Mouse (Mus musculus): ENCODE measurements around the gene Hnrnph2. TPM values are rescaled to one million over a fixed set of nuclear protein-coding genes. Genes with fewer than 3 reads are reported as not detected.

Gene Hnrnph2
- polyA plus RNA-seq (2015; fragmentation: Nextera tagmentation; extraction: Ambion mirVana) = 134 and 144 TPM in 2 replicates

- ATAC-seq (ENCODE audit: low FRiP score) = peak; percentile 99
- peaks cover 16% of the 10 kb centered on the region for H3K4me1 ChIP-seq
- H3K9ac ChIP-seq (replicated peaks) = peak within 1 kb of the TSS; percentile 47
- H3K36me3 ChIP-seq = no peaks in the 10 kb centered on the region
- H3K4me3 ChIP-seq (replicated peaks) = peak within 1 kb of the TSS; percentile 48
- H3K27me3 ChIP-seq (replicated peaks) = no peaks in the 10 kb centered on the region
- H3K27ac ChIP-seq (replicated peaks) = peak within 1 kb of the TSS; percentile 94
- H3K9me3 ChIP-seq (replicated peaks) = no peaks in the 10 kb centered on the region
- H3K4me2 ChIP-seq = peak within 1 kb of the TSS; percentile 58
- WGBS = 29% methylated on average over 33 of the region's 33 CpGs
Observed at GRCm38 (mm10) chrX:134600659-134601379, at the start of gene Hnrnph2, which contains the start of gene Gla. Gene Hnrnph2 (plus strand): TSS chrX:134601179. Gene Gla (minus strand): TSS chrX:134601125.

GRCm38 (mm10) chrX:134553326-134553725, 47.7 kb upstream of the Hnrnph2 start:
- 93% methylated on average over 4 of the region's 4 CpGs for WGBS
- Histone ChIP-seq H3K4me1 (no peaks in the 10 kb centered on the region), H3K27me3 (replicated peaks) (no peaks in the 10 kb centered on the region), H3K9ac (replicated peaks) (no peak overlapping the region), H3K27ac (replicated peaks) (no peak overlapping the region), H3K4me3 (replicated peaks) (no peak overlapping the region), H3K4me2 (no peak overlapping the region), H3K9me3 (replicated peaks) (no peaks in the 10 kb centered on the region), H3K36me3 (no peaks in the 10 kb centered on the region)
- ATAC-seq (ENCODE audit: low FRiP score) = no peak

GRCm38 (mm10) chrX:134554425-134554824, 46.6 kb upstream of the Hnrnph2 start:
- WGBS = 78% methylated on average over 6 of the region's 6 CpGs
- H3K4me2 ChIP-seq = no peak overlapping the region
- no peaks in the 10 kb centered on the region for H3K4me1 ChIP-seq
- no peak for ATAC-seq (ENCODE audit: low FRiP score)
- H3K27ac ChIP-seq (replicated peaks) = no peak overlapping the region
- H3K27me3 ChIP-seq (replicated peaks) = no peaks in the 10 kb centered on the region
- no peak overlapping the region for H3K9ac ChIP-seq (replicated peaks)
- no peak overlapping the region for H3K4me3 ChIP-seq (replicated peaks)
- no peaks in the 10 kb centered on the region for H3K36me3 ChIP-seq
- H3K9me3 ChIP-seq (replicated peaks) = no peaks in the 10 kb centered on the region

GRCm38 (mm10) chrX:134564326-134564725, 36.7 kb upstream of the Hnrnph2 start:
- no peak overlapping the region for H3K4me2 ChIP-seq
- H3K9me3 ChIP-seq (replicated peaks) = no peaks in the 10 kb centered on the region
- H3K4me1 ChIP-seq = no peaks in the 10 kb centered on the region
- no peaks in the 10 kb centered on the region for H3K27me3 ChIP-seq (replicated peaks)
- no peak overlapping the region for H3K9ac ChIP-seq (replicated peaks)
- no peak overlapping the region for H3K27ac ChIP-seq (replicated peaks)
- no peak for ATAC-seq (ENCODE audit: low FRiP score)
- WGBS = 85% methylated on average over 4 of the region's 4 CpGs
- no peak overlapping the region for H3K4me3 ChIP-seq (replicated peaks)
- no peaks in the 10 kb centered on the region for H3K36me3 ChIP-seq

DNA sequence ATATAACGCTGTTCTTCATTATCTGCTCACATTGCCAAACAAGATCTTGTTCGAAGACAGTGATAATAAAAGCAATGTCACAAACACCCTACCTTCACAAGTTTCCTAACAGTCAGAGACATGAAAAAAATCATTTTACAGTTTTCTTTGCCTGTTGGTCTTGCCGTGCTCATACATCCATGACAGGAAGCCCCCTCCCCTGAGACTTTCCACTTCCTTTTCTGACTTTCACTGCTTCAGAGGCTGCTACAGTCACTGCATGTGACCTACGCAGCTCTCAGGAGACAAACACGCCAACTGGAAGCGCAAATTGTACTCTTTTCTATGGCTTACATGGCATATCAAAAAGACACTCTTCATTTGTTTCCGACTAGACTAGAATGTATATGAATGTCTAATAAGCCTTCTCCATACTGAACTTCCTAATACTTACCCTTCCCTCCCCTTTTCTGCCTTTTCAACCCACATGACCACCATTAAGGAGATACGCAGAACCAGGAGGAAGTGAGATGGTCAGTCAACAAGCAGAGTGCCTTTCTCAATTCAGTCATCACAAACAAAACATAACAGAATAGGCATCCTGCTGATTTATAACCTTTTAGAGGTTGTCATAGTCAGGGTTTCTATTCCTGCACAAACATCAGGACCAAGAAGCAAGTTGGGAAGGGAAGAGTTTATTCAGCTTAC, 34.3 kb upstream of the Hnrnph2 start:
- WGBS = 91% methylated on average over 8 of the region's 8 CpGs
- Histone ChIP-seq H3K4me2 (no peak overlapping the region), H3K4me1 (no peaks in the 10 kb centered on the region), H3K4me3 (replicated peaks) (no peak overlapping the region), H3K36me3 (no peaks in the 10 kb centered on the region), H3K9ac (replicated peaks) (no peak overlapping the region), H3K9me3 (replicated peaks) (no peaks in the 10 kb centered on the region), H3K27me3 (replicated peaks) (no peaks in the 10 kb centered on the region), H3K27ac (replicated peaks) (no peak overlapping the region)
- no peak for ATAC-seq (ENCODE audit: low FRiP score)

- Histone ChIP-seq H3K4me1 (no peaks in the 10 kb centered on the region), H3K9ac (replicated peaks) (no peak overlapping the region), H3K36me3 (no peaks in the 10 kb centered on the region), H3K27me3 (replicated peaks) (no peaks in the 10 kb centered on the region), H3K27ac (replicated peaks) (no peak overlapping the region), H3K4me2 (no peak overlapping the region), H3K9me3 (replicated peaks) (no peaks in the 10 kb centered on the region), H3K4me3 (replicated peaks) (no peak overlapping the region)
- WGBS = 79% methylated on average over 4 of the region's 4 CpGs
- ATAC-seq (ENCODE audit: low FRiP score) = no peak
Observed at GRCm38 (mm10) chrX:134577896-134578295, 23.1 kb upstream of the Hnrnph2 start.

- H3K9ac ChIP-seq (replicated peaks) = no peak overlapping the region
- H3K4me1 ChIP-seq = 0 out of 2 replicates have a peak, but pooled peaks cover 8% of the 10 kb centered on the region
- 86% methylated on average over 14 of the region's 14 CpGs for WGBS
- no peaks in the 10 kb centered on the region for H3K27me3 ChIP-seq (replicated peaks)
- no peak overlapping the region for H3K27ac ChIP-seq (replicated peaks)
- no peaks in the 10 kb centered on the region for H3K36me3 ChIP-seq
- no peak for ATAC-seq (ENCODE audit: low FRiP score)
- no peak overlapping the region for H3K4me2 ChIP-seq
- no peaks in the 10 kb centered on the region for H3K9me3 ChIP-seq (replicated peaks)
- H3K4me3 ChIP-seq (replicated peaks) = no peak overlapping the region
Observed at GRCm38 (mm10) chrX:134580528-134581305, 20.3 kb upstream of the Hnrnph2 start.

- H3K27me3 ChIP-seq (replicated peaks) = no peaks in the 10 kb centered on the region
- peaks cover 16% of the 10 kb centered on the region for H3K4me1 ChIP-seq
- H3K4me2 ChIP-seq = no peak overlapping the region
- no peaks in the 10 kb centered on the region for H3K9me3 ChIP-seq (replicated peaks)
- H3K36me3 ChIP-seq = no peaks in the 10 kb centered on the region
- no peak overlapping the region for H3K4me3 ChIP-seq (replicated peaks)
- no peak for ATAC-seq (ENCODE audit: low FRiP score)
- no peak overlapping the region for H3K9ac ChIP-seq (replicated peaks)
- 86% methylated on average over 11 of the region's 11 CpGs for WGBS
- no peak overlapping the region for H3K27ac ChIP-seq (replicated peaks)
Observed at GRCm38 (mm10) chrX:134582270-134582669, 18.7 kb upstream of the Hnrnph2 start.

DNA sequence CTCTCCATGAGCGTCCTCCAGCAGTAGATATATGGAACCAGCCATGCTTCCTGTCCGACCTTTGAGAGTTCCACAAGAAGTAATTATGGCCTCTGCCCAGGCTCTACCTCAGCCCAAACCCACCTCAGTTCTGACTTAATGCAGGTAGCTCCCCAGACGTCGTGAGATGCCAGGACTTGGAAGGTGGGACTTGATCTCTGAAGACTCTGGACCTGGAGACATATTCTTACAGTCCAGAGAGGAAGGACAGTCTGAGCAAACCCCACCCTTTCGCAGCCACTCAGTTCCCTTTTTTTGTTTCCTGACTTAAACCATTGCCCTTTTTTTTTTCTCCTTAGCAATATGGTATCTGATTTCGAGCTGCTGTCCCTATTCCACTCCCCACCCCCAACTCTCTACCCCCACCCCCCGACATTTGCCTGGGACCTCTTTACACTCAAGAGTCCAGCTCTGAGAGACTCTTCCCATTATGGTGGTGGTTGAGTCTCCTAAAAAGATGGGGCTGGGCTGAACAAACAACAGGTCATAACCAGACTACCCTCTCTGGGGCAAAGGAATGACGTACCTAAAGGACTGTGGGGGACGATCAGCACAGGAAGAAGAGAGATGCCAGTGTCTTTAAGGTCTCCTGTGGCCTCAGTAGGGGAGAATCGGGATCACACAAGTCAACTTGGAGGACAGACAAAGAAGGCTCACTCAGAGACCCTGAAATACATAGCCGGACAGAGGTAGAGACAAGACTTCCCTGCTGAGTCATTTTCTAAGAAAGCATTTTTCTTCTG, 17.9 kb upstream of the Hnrnph2 start, which contains the start of gene Btk:
Gene Btk (minus strand): TSS at position 683 of the 782 bp plus-strand sequence.
- WGBS = 86% methylated on average over 11 of the region's 11 CpGs

GRCm38 (mm10) chrX:134585103-134586002, 15.6 kb upstream of the Hnrnph2 start, which contains the start of gene Rpl36a:
Gene Rpl36a (plus strand): TSS chrX:134585654.
- Histone ChIP-seq H3K27ac (replicated peaks) (peak within 1 kb of the TSS; percentile 84), H3K9me3 (replicated peaks) (no peaks in the 10 kb centered on the region), H3K4me2 (peak within 1 kb of the TSS; percentile 58), H3K36me3 (no peaks in the 10 kb centered on the region), H3K4me3 (replicated peaks) (peak within 1 kb of the TSS; percentile 47), H3K27me3 (replicated peaks) (no peaks in the 10 kb centered on the region), H3K9ac (replicated peaks) (peak within 1 kb of the TSS; percentile 46), H3K4me1 (peaks cover 16% of the 10 kb centered on the region)
- WGBS = 25% methylated on average over 45 of the region's 45 CpGs
- peak; percentile 98 for ATAC-seq (ENCODE audit: low FRiP score)

More for the DNA sequence above, 17.9 kb upstream of the Hnrnph2 start, which contains the start of gene Btk:
- H3K4me2 ChIP-seq = no peak within 1 kb of the TSS
- no peak within 1 kb of the TSS for H3K9ac ChIP-seq (replicated peaks)
- no peak within 1 kb of the TSS for H3K27ac ChIP-seq (replicated peaks)
- H3K4me1 ChIP-seq = peaks cover 16% of the 10 kb centered on the region
- H3K27me3 ChIP-seq (replicated peaks) = no peaks in the 10 kb centered on the region
- H3K9me3 ChIP-seq (replicated peaks) = no peaks in the 10 kb centered on the region
- no peak within 1 kb of the TSS for H3K4me3 ChIP-seq (replicated peaks)
- no peaks in the 10 kb centered on the region for H3K36me3 ChIP-seq
- ATAC-seq (ENCODE audit: low FRiP score) = no peak
